Mouse (Mus musculus) intestine, postnatal 0 days (tissue): Measurements from ENCODE around the gene Tbl1x. TPM values are rescaled to one million over a fixed set of nuclear protein-coding genes. Genes with fewer than 3 reads are reported as not detected.

Experiments used
- ATAC-seq: fragments of 200-750 bp; cut with Nextera tagmentation; 2 replicates; pipeline ENCODE4 v1.8.0; 2017; ENCODE audit warnings: mild to moderate bottlenecking, moderate TSS enrichment, moderate library complexity
- H3K27ac ChIP-seq: fragments of 300-500 bp; sonication (generic); 2 replicates; pipeline ENCODE4 v1.5.1; 2014; ENCODE audit warnings: mild to moderate bottlenecking, low read depth, low read length, moderate library complexity
- H3K27me3 ChIP-seq: fragments of 300-500 bp; sonication (generic); replicated peaks from 2 replicates; pipeline ENCODE4 v1.6.1; 2014; ENCODE audit warnings: low read length, mixed read lengths; ENCODE audit not compliant: control insufficient read depth, insufficient read depth
- H3K36me3 ChIP-seq: fragments of 300-500 bp; sonication (generic); 2 replicates; pipeline ENCODE4 v1.6.1; 2014; ENCODE audit warnings: mild to moderate bottlenecking, moderate library complexity; ENCODE audit not compliant: control insufficient read depth, insufficient read depth
- H3K4me1 ChIP-seq: fragments of 300-500 bp; sonication (generic); replicated peaks from 2 replicates; pipeline ENCODE4 v1.6.1; 2014; ENCODE audit warnings: antibody characterized with exemption, low read length, mixed read lengths; ENCODE audit not compliant: control insufficient read depth, insufficient read depth
- H3K4me2 ChIP-seq: fragments of 300-500 bp; sonication (generic); replicated peaks from 2 replicates; pipeline ENCODE4 v1.6.1; 2014; ENCODE audit warnings: low read depth, mild to moderate bottlenecking, moderate library complexity
- H3K4me3 ChIP-seq: fragments of 300-500 bp; sonication (generic); 2 replicates; pipeline ENCODE4 v1.5.1; 2014; ENCODE audit warnings: low read depth, low read length
- H3K9ac ChIP-seq: fragments of 300-500 bp; sonication (generic); 2 replicates; pipeline ENCODE4 v1.6.1; 2014; ENCODE audit warnings: mild to moderate bottlenecking, low read depth, low read length
- H3K9me3 ChIP-seq: fragments of 300-500 bp; sonication (generic); 2 replicates; pipeline ENCODE4 v1.6.1; 2016; ENCODE audit warnings: mixed run types; ENCODE audit not compliant: control insufficient read depth
- CTCF ChIP-seq: sonication (generic); IDR thresholded peaks from 2 replicates; pipeline ENCODE4 v1.5.1; 2016; ENCODE audit warnings: low read depth, mild to moderate bottlenecking, control low read depth, antibody characterized with exemption, moderate library complexity
- WGBS: fragments of 180-500 bp; shearing (Covaris S2); extraction: QIAGEN DNeasy Blood & Tissue Kit; methylation state at CpG from one replicate; pipeline ENCODE4 v1.1.7; 2014; 5-methylcytosine and 5-hydroxymethylcytosine counted together
- polyA plus RNA-seq: library from polyadenylated mRNA; unstranded; fragments of >200 nt; fragmentation: Nextera tagmentation; extraction: Ambion mirVana; gene quantifications from 2 replicates; pipeline ENCODE4 v1.2.1, GENCODE M21; 2015

Gene Tbl1x
- polyA plus RNA-seq, 1 experiment from 2014 or later = 22.5 TPM

DNA sequence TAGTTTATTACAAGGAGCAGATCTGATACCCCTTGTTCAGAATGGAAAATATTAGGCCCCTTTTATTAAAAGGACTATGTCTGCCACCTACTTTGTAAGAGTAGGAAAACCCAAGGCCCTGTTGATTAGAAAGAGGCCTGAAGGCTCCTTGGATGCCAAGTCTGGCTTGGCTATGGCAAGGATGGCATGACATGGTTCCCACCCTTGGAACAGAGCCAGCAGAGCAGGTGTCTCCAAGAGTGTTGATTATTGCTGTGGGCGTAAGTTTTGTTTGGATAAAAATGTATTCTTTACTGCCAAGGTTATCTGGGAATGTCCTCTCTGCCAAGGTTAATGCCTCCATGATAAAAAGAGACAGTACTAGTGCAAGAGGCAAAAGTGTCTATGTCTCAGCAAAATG is 156.1 kb downstream of the Tbl1x start:
- no peak for ATAC-seq
- no peaks in the 10 kb centered on the region for H3K36me3 ChIP-seq
- no peak overlapping the region for H3K4me2 ChIP-seq
- H3K9ac ChIP-seq = no peak overlapping the region
- no peaks in the 10 kb centered on the region for H3K9me3 ChIP-seq
- no peaks in the 10 kb centered on the region for H3K4me1 ChIP-seq
- H3K27me3 ChIP-seq = no peaks in the 10 kb centered on the region
- no peak overlapping the region for H3K27ac ChIP-seq
- WGBS = 42% methylated on average over 1 of the region's 1 CpGs
- no peak for TF ChIP-seq CTCF
- no peak overlapping the region for H3K4me3 ChIP-seq

DNA sequence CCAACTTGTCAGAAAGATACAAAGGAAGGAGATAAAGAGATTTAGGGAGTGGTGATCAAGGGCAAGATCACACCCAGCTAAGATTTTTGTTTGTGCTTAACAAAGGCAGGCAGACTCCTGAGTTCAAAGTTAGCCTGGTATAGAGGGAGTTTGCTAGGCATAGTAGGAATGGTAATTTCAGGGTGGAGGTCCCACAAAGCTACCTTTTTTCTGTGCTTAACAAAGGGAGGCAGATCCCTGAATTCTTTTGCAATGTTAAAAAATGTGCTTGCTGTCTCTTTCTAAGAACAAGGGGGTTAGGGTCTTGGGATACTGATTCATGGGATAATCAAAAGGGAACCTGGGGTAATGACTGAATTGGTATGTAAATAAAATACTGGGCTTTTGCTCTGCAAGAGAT is 156.6 kb downstream of the Tbl1x start:
- Histone ChIP-seq H3K9me3 (no peaks in the 10 kb centered on the region), H3K9ac (no peak overlapping the region), H3K4me3 (no peak overlapping the region), H3K27me3 (no peaks in the 10 kb centered on the region), H3K4me2 (no peak overlapping the region), H3K4me1 (no peaks in the 10 kb centered on the region), H3K27ac (no peak overlapping the region), H3K36me3 (no peaks in the 10 kb centered on the region)
- no peak for ATAC-seq
- TF ChIP-seq CTCF = no peak

DNA sequence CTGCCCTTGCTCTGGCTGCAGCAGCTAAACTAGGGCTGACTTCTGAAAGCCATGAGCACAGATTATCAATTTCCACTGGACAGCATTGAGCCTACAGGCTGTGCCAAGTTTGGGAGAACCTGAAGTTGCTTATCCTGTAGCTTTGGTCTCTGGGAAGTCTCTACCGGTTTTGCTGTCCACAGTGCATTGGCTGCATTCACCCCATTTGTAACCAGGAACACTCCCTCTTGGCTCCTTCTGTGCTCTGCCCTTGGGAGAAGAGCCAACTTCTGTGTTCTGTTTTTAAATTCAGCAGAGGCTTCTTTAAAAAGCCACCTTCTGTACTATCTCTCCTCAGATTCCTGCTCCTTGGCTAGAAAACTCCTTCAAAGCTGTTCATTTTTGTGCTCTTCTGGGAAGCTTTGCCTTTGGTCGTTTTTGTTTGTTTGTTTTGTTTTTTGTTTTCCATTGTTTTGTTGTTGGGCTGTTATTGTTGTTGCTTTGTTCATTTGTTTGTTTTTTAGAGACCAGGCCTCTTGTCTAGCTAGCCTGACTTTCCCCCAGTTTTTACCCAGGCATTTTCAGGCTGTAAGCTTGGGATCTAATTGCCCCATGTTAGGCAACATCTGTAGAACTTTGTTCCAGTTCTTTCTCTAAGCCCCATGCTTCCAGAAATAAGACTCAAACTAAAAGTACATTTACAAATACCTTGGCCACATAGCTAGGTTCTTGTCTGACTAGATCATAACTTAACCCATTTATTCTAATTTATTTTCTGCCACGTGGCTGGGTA is 159.2 kb downstream of the Tbl1x start:
- 57% methylated on average over 3 of the region's 3 CpGs for WGBS
- no peak for TF ChIP-seq CTCF
- Histone ChIP-seq H3K36me3 (no peaks in the 10 kb centered on the region), H3K4me3 (no peak overlapping the region), H3K9me3 (no peaks in the 10 kb centered on the region), H3K9ac (no peak overlapping the region), H3K4me2 (no peak overlapping the region), H3K27me3 (no peaks in the 10 kb centered on the region), H3K27ac (no peak overlapping the region), H3K4me1 (no peaks in the 10 kb centered on the region)
- ATAC-seq = no peak
